Mouse (Mus musculus): ENCODE measurements around the gene Trit1. TPM values are rescaled to one million over a fixed set of nuclear protein-coding genes. Genes with fewer than 3 reads are reported as not detected.
"Not testable (repeated sequence)": the region's sequence is repeated elsewhere in the genome, so short reads cannot be mapped to it uniquely, and the experiment has no call there.

The Trit1 gene
- polyA plus RNA-seq, 1 experiment from 2014 or later: 30.0 TPM

DNA sequence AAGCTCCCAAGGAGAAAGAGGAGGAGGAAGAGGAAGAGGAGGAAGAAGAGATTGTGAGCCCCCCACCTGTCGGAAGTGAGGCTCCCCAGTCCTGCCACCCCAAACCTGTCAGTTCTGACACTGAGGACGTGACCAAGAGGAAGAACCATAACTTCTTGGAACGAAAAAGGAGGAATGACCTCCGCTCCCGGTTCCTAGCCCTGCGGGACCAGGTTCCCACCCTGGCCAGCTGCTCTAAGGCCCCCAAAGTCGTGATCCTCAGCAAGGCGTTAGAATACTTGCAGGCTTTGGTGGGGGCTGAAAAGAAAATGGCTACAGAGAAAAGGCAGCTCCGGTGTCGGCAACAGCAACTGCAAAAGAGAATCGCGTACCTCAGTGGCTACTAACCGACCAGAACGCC lies 16.3 kb upstream of the Trit1 start:
- WGBS: 25% methylated on average over 14 of the region's 14 CpGs
- Histone ChIP-seq H3K4me1 (peaks cover 59% of the 10 kb centered on the region), H3K4me3 (peak overlapping the region; percentile 83), H3K36me3 (peaks cover 37% of the 10 kb centered on the region), H3K4me2 (replicated peaks) (peak overlapping the region; percentile 86), H3K9me3 (no peaks in the 10 kb centered on the region), H3K9ac (replicated peaks) (peak overlapping the region; percentile 59), H3K27ac (replicated peaks) (peak overlapping the region; percentile 96), H3K27me3 (no peaks in the 10 kb centered on the region)
- ATAC-seq (ENCODE audit: low FRiP score, low read depth): no peak

DNA sequence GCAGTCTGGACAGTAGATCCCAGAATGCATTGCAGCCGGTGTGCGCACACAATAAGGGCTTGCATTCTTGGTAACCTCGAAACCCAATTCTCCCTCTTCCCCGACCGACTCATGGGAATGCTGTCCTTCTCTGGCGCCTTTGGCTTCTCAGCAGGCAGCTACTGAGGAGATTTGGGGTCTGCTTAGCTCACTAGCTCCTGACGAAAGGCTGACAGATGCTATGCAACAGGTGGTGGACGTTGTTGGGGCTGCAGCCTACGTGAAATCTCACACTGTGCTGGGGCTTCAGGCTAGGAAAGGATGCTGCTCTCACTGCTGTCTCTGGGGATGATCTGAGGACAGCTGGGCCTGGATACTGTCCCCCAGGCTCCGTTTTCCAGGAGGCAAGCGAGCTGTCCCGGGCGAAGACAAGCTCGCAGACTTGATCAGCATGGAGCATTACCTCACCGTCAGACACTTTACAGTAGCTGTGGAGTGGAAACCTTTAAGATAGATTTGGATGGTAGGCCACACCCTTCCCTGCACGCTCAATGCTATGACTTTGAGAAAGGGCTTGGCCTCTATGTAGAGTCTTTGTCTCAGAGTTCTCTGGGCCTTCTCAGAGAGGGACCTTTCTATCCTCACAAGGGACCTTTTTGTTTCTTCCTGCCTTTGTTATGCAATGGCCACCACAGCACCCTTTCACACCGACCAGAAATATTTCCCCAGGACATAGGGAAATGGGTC lies 15.6 kb upstream of the Trit1 start:
- Histone ChIP-seq H3K27me3 (no peaks in the 10 kb centered on the region), H3K9me3 (no peaks in the 10 kb centered on the region), H3K27ac (replicated peaks) (peak overlapping the region; percentile 96), H3K4me1 (peaks cover 61% of the 10 kb centered on the region), H3K4me2 (replicated peaks) (peak overlapping the region; percentile 86), H3K4me3 (0 out of 2 replicates have a peak overlapping the region, but pooled peaks have one; percentile 83), H3K9ac (replicated peaks) (peak overlapping the region; percentile 59), H3K36me3 (peaks cover 37% of the 10 kb centered on the region)
- 25% methylated on average over 17 of the region's 17 CpGs for WGBS
- no peak for ATAC-seq (ENCODE audit: low FRiP score, low read depth)

DNA sequence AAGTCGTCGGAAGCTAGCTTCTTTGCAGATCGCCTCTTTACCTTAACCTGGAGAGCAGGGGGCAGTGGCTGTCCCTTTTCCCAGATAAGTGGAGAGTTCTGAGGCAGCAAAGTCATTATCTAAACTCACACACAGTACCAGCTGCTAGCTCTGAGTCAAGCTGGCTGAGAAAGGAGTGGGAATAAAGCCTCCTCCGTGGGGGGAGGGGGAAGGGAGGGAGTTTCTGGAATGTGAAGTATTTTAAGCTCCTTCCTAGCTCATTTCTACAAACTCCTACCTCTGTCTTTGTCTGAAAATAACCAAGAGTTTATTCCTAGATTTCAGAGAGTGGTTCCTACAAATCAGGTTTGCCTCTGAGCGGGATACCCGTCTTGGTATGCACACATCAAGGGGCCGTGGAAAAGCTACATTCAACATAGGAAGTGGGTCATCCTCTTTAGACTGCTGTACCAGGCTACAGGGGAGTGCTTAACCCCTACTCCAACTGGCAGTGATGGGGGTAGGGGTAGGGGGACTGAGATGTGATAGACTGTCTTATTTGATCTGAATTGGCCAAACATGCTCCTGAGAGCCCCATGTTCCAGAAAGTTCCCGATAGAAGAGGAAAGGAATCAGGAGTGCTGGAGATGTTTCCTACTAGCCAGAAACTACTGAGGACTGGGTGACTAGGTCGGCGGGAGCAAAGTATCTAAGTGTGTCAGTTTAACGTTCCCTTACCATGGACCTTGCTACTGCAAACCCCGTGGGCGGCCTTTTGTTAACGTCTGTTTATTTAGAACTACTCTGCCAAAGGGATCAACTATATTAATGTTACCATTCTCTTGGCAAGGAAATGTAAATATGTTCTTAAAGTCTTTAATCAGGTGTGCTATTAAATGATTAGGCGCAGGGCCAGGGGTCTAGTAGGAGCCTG lies 11.1 kb upstream of the Trit1 start:
- H3K9ac ChIP-seq (replicated peaks): no peak overlapping the region
- peaks cover 32% of the 10 kb centered on the region for H3K36me3 ChIP-seq
- no peak overlapping the region for H3K4me2 ChIP-seq (replicated peaks)
- 29% methylated on average over 15 of the region's 15 CpGs for WGBS
- no peak overlapping the region for H3K4me3 ChIP-seq
- H3K4me1 ChIP-seq: peaks cover 36% of the 10 kb centered on the region
- no peaks in the 10 kb centered on the region for H3K9me3 ChIP-seq
- no peaks in the 10 kb centered on the region for H3K27me3 ChIP-seq
- ATAC-seq (ENCODE audit: low FRiP score, low read depth): no peak
- peak overlapping the region; percentile 49 for H3K27ac ChIP-seq (replicated peaks)

DNA sequence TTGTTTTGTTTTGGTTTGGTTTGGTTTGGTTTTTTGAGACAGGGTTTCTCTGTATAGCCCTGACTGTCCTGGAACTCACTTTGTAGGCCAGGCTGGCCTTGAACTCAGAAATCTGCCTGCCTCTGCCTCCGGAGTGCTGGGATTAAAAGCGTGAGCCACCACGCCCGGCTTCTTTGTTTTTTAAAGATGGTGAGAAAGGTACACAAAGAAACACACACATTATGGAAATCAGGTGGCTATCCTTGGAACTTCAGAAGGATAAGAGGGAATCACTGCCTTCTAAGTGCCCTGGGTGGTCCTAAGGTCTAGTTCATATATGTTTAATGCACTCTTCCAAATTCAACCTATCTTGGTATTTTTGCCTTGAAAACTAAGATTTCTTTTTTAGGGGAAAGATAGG lies 3.9 kb upstream of the Trit1 start:
- H3K4me3 ChIP-seq; H3K9me3 ChIP-seq; ATAC-seq (ENCODE audit: low FRiP score, low read depth); H3K4me2 ChIP-seq (replicated peaks); H3K27me3 ChIP-seq; H3K36me3 ChIP-seq: not testable (repeated sequence)
- Histone ChIP-seq H3K27ac (replicated peaks) (peak overlapping the region; percentile 97), H3K4me1 (peaks cover 42% of the 10 kb centered on the region), H3K9ac (replicated peaks) (peak overlapping the region; percentile 51; the same call in 1 of the 2 replicates)
- 81% methylated on average over 4 of the region's 4 CpGs for WGBS

DNA sequence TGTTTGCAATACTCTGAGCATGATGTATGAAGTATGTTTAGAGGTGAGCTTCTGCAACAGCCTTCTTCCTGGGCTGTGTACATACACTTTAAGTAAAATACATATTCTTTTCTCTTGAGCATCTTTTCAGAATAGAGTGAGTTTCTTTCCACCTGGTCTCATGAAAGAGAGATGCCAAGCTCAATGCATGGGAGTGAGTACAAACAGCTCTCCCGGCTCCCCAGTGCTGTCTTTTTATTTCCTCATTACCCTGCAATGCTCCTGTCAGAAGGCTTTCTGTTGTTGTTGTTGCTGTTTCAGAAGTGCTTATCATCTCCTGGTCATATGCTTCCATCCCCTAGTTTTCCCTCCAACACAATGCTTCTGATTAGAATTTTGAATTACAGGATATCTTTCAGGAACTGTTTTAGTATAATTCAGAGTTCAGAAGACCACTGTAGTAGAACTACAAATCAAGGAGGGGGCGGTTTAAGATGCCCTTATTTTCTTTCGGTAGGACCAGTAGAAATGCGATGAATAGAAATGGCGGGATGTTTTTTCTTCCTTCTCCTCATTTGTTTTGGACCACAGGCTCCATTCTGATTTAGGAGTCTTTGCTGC lies 3.0 kb upstream of the Trit1 start:
- H3K27ac ChIP-seq (replicated peaks): peak overlapping the region; percentile 97
- H3K9ac ChIP-seq (replicated peaks): peak overlapping the region; percentile 51
- peaks cover 51% of the 10 kb centered on the region for H3K4me1 ChIP-seq
- peak overlapping the region; percentile 7; the same call in 1 of the 2 replicates for H3K4me3 ChIP-seq
- H3K9me3 ChIP-seq: no peaks in the 10 kb centered on the region
- no peaks in the 10 kb centered on the region for H3K36me3 ChIP-seq
- 0 out of 2 replicates have a peak, but pooled peaks have one; percentile 0 for ATAC-seq (ENCODE audit: low FRiP score, low read depth)
- H3K4me2 ChIP-seq (replicated peaks): peak overlapping the region; percentile 45
- WGBS: 9% methylated on average over 5 of the region's 5 CpGs
- H3K27me3 ChIP-seq: no peaks in the 10 kb centered on the region

DNA sequence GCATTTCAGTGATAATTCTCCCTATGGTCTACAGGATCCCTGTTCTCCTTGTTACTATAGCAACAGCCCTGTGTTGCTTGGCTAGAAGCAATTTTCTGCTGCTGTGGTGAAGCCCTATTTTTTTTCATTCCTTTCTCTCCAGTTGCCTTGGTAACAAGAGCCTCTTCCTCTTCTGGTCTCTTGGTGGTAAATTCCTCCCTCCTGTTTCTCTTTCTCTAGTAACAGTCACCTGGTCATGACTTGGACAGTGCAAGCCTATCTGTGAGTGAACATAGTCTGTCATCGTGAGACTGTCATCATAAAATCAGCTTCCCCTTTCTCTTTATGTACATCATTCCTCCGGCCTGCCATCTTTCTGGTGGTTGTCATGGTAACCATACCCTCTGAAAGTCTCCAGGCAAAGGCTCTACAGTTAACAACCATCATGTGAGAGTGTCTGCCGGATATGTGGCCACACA lies 2.4 kb upstream of the Trit1 start:
- Histone ChIP-seq H3K9me3 (no peaks in the 10 kb centered on the region), H3K4me3 (no peak overlapping the region), H3K4me2 (replicated peaks) (peak overlapping the region; percentile 45), H3K27ac (replicated peaks) (peak overlapping the region; percentile 97), H3K36me3 (no peaks in the 10 kb centered on the region), H3K27me3 (no peaks in the 10 kb centered on the region), H3K9ac (replicated peaks) (peak overlapping the region; percentile 24; the same call in 1 of the 2 replicates), H3K4me1 (peaks cover 56% of the 10 kb centered on the region)
- peak; percentile 78 for ATAC-seq (ENCODE audit: low FRiP score, low read depth)
- WGBS: 9% methylated on average over 3 of the region's 3 CpGs

DNA sequence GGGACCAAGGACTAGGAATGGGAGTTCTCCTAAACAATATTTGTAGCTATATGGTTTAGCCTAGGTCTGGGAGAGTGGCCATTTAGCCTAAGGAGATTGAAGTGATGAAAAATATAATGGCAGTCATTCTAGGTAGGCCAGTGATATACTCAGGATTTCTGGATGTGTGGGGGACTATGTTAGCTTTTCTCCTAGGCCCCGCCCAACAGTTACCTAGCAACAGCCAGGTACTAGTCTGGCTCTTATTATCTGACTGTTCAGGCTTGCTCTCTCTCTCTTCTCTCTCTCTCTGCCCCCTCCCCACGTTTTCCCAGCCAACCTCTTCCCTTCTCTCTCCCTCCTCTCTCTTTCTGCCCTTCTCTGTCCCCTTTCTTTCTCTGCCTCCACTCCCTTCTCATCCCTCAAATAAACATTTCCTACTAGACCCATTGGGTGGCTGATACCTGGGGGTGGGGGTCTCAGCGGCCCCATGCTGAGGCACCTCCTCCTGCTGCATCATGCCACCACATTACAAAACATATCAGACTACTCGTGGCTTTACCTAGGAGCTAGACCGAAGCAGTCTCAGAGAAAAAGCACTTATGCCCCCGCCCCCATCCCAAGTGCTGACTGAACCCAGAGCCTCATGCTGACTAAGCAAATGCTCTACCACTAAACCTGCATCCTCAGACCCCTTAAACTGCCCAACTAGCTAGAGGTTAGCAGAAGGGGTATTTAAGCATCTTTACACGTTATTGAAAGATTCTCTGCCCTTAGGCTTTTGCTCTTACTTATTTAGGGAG lies 1.7 kb upstream of the Trit1 start:
- Histone ChIP-seq H3K4me1 (peaks cover 59% of the 10 kb centered on the region), H3K4me2 (replicated peaks) (peak overlapping the region; percentile 45), H3K27me3 (no peaks in the 10 kb centered on the region), H3K4me3 (0 out of 2 replicates have a peak overlapping the region, but pooled peaks have one; percentile 10), H3K36me3 (no peaks in the 10 kb centered on the region), H3K27ac (replicated peaks) (peak overlapping the region; percentile 97), H3K9me3 (no peaks in the 10 kb centered on the region), H3K9ac (replicated peaks) (peak overlapping the region; percentile 24)
- 17% methylated on average over 7 of the region's 7 CpGs for WGBS
- ATAC-seq (ENCODE audit: low FRiP score, low read depth): peak; percentile 21; the same call in 1 of the 2 replicates

DNA sequence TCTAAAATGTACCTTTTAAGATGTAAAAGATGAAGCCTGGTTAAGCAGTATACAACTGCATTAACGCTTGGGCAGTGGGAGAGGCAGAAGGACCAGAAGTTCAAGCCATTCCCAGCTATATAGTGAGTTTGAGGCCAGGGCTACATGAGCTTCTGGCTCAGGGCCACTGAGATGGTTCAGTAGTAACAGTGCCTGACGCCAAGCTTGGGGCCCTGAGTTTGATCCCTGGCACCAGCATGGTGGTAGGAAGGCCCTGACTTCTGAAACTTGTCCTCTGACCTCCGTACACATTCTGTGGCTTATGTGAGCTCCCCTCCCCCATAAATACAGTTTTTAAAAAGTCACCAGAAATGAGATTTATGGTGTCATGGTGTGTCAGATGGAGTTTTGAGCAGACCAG lies 5.2 kb downstream of the Trit1 start:
- H3K27ac ChIP-seq (replicated peaks): no peak overlapping the region
- peaks cover 23% of the 10 kb centered on the region for H3K4me1 ChIP-seq
- H3K9ac ChIP-seq (replicated peaks): no peak overlapping the region
- H3K36me3 ChIP-seq: peaks cover 34% of the 10 kb centered on the region
- 93% methylated on average over 3 of the region's 3 CpGs for WGBS
- no peak for ATAC-seq (ENCODE audit: low FRiP score, low read depth)
- no peaks in the 10 kb centered on the region for H3K27me3 ChIP-seq
- H3K9me3 ChIP-seq: no peaks in the 10 kb centered on the region
- H3K4me3 ChIP-seq: no peak overlapping the region
- H3K4me2 ChIP-seq (replicated peaks): no peak overlapping the region

DNA sequence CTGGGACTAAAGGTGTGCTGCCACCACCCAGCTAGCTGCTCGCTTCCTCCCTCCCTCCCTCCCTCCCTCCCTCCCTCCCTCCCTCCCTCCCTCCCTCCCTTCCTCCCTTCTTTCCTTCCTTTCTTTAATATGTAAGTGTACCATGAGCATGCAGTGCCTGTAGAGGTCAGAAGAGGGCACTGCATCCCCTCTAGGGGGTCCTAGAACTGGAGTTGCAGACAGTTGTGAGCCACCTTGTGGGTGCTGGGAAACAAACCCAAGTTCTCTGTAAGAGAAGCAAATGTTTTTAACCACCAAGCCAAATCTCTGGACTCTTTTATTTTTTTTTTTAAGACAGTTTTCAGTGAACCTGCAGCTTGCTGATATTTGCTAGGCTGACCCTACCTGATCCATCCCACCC lies 6.5 kb downstream of the Trit1 start:
- ATAC-seq (ENCODE audit: low FRiP score, low read depth): no peak
- no peaks in the 10 kb centered on the region for H3K27me3 ChIP-seq
- peaks cover 14% of the 10 kb centered on the region for H3K4me1 ChIP-seq
- H3K9ac ChIP-seq (replicated peaks): no peak overlapping the region
- H3K36me3 ChIP-seq: peaks cover 43% of the 10 kb centered on the region
- H3K27ac ChIP-seq (replicated peaks): no peak overlapping the region
- H3K4me3 ChIP-seq: no peak overlapping the region
- H3K4me2 ChIP-seq (replicated peaks): no peak overlapping the region
- 100% methylated on average over 1 of the region's 1 CpGs for WGBS
- H3K9me3 ChIP-seq: no peaks in the 10 kb centered on the region

DNA sequence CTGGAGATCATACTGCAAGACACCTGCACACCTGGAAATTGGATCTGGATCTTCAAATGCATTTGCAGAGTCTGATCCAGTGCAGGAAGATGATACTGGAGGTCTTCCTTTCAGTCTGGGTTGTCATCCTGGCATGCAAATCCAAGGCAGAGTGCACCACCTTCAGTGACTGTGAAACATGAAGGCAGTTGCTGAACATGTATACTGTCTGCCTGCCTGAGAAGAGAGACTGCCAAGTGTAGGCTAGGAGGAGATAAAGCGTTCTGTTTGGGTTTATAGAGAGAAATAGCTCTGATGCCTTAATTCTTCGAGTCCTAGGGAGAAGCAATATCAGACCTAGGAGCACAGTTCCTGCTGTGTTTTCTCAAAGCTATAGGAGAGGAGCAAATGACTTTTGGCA lies 9.0 kb downstream of the Trit1 start:
- Histone ChIP-seq H3K4me3 (no peak overlapping the region), H3K4me2 (replicated peaks) (no peak overlapping the region), H3K27ac (replicated peaks) (peak overlapping the region; percentile 35; the same call in 1 of the 2 replicates), H3K9ac (replicated peaks) (no peak overlapping the region), H3K9me3 (no peaks in the 10 kb centered on the region), H3K27me3 (no peaks in the 10 kb centered on the region), H3K4me1 (no peaks in the 10 kb centered on the region), H3K36me3 (peaks cover 50% of the 10 kb centered on the region)
- ATAC-seq (ENCODE audit: low FRiP score, low read depth): no peak
- 86% methylated on average over 2 of the region's 2 CpGs for WGBS

DNA sequence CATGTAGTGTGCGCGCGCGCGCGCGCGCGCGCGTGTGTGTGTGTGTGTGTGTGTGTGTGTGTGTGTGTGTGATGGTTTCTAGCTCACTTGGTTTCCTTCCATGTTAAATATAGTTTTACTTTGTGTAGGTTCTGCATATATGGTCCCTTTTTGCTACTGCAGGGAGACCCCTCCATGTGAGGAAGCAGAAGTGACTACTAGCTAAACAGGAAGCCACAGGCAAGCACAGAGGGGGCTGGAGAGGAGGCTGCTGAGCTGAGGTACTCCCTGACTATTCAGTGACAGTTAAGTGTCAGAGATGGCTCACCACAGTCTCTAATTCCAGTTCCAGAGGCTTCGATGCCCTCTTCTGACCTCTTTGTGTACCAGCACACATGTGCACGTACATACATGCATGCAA lies 9.8 kb downstream of the Trit1 start:
- H3K27ac ChIP-seq (replicated peaks): no peak overlapping the region
- H3K36me3 ChIP-seq: peaks cover 56% of the 10 kb centered on the region
- no peaks in the 10 kb centered on the region for H3K4me1 ChIP-seq
- no peak overlapping the region for H3K9ac ChIP-seq (replicated peaks)
- no peak overlapping the region for H3K4me2 ChIP-seq (replicated peaks)
- no peaks in the 10 kb centered on the region for H3K27me3 ChIP-seq
- H3K9me3 ChIP-seq: no peaks in the 10 kb centered on the region
- ATAC-seq (ENCODE audit: low FRiP score, low read depth): no peak
- no peak overlapping the region for H3K4me3 ChIP-seq
- 98% methylated on average over 13 of the region's 13 CpGs for WGBS
